Comparison of ENCODE assay signal across 18 mouse cellular contexts in genomic region chrX:159809510-159809909, GRCm38 (mm10).
DNase-seq lines count a peak whose midpoint lies in the region; ATAC-seq and TF ChIP-seq lines count a peak whose summit lies in the region.
"Had no signal": no experiment of that assay in that cellular context is flagged by ENCODE, and none has a peak within 500 bp of the region (broad histone marks: within the 10 kb centered on the region; RNA-seq: fewer than 3 reads in every experiment).

No protein-coding gene starts in this region.

- ATAC-seq in Patski = peak; percentile 54
- ATAC-seq: forebrain, embryonic 14.5 days; hindbrain, embryonic 16.5 days; liver, postnatal 0 days had no signal

- no peaks in the 10 kb centered on the region for H3K27me3 ChIP-seq in C2C12 (ENCODE audit: control insufficient read depth, insufficient read depth, insufficient read length)
- H3K27me3 ChIP-seq in Patski = peaks cover 14% of the 10 kb centered on the region
- H3K27me3 ChIP-seq: stomach, embryonic 15.5 days had no signal

- TF ChIP-seq CTCF in C2C12 (IDR thresholded peaks at IDR 0.05; ENCODE audit: control insufficient read depth, insufficient read depth, insufficient read length) (no peak), Patski (IDR thresholded peaks at IDR 0.05) (no peak)

- DNase-seq in left cerebral cortex, adult 11 months (ENCODE audit: low spot score) = peak; percentile 4
- DNase-seq in left cerebral cortex, adult 8-10 months (ENCODE audit: low spot score in 2 of 2) = no peak
- DNase-seq in Patski (ENCODE audit: low read depth, low spot score) = no peak
- peak; percentile 76 for DNase-seq in naive thymus-derived CD4-positive, alpha-beta T cell, adult 2 months (ENCODE audit: low read depth)
- no peak for DNase-seq in adrenal gland, adult 8-10 months
- DNase-seq in heart, adult 9 months (ENCODE audit: low spot score in 2 of 2) = no peak
- DNase-seq in cerebellum, adult 18-20 months = no peak
- DNase-seq: B cell, adult 2 months; cerebellum, adult 11-12 months; kidney, adult 8-10 months; liver, postnatal 0 days; midbrain, embryonic 14.5 days had no signal

- H3K4me3 ChIP-seq in C2C12 (ENCODE audit: insufficient read depth, poor library complexity, severe bottlenecking) = no peak overlapping the region
- H3K4me3 ChIP-seq: embryonic facial prominence, embryonic 15.5 days; limb, embryonic 15.5 days; stomach, embryonic 15.5 days had no signal

- no peak overlapping the region for H3ac ChIP-seq in C2C12 (ENCODE audit: control insufficient read depth, insufficient read length, low read depth)

- POLR2A ChIA-PET in Patski (lab: Charles Lee) = interaction anchor here (0.6 kb wide), 1 partner anchor 103 kb away, joined by 4 read pairs; no protein-coding TSS in a partner anchor

- no peaks in the 10 kb centered on the region for H3K79me2 ChIP-seq in C2C12 (ENCODE audit: control insufficient read depth, insufficient read depth)

- H3K79me3 ChIP-seq in C2C12 (ENCODE audit: low read depth) = peaks cover 6% of the 10 kb centered on the region

- no peaks in the 10 kb centered on the region for H3K36me3 ChIP-seq in C2C12 (ENCODE audit: control insufficient read depth, insufficient read depth)
- H3K36me3 ChIP-seq: embryonic facial prominence, embryonic 15.5 days; limb, embryonic 15.5 days; stomach, embryonic 15.5 days had no signal

- in situ Hi-C loops in Patski (cut with MboI; ENCODE audit: low pct_unique_long_range_greater_than_20kb) = no loop called here

- CTCF ChIA-PET in Patski (lab: Charles Lee) = interaction anchor here (1.5 to 1.6 kb wide), 2 partner anchors 8 to 20 kb away, joined by 3 read pairs; no protein-coding TSS in a partner anchor

TF ChIP-seq in C2C12, 6 proteins besides CTCF, POLR2A, EP300 and RAD21:
- TF ChIP-seq FOSL1 (IDR thresholded peaks at IDR 0.05; ENCODE audit: insufficient read depth, low read length, poor library complexity, severe bottlenecking) = no peak
- TF ChIP-seq CEBPB (IDR thresholded peaks at IDR 0.05; ENCODE audit: low read depth) = peak; percentile 75

Comparison
In these comparisons a context has a peak if more than half of its experiments do, and no peak if none do; other contexts are left out.
1. DNase-seq: peak in left cerebral cortex, adult 11 months (single experiment) and naive thymus-derived CD4-positive, alpha-beta T cell, adult 2 months (single experiment); none in left cerebral cortex, adult 8-10 months (0 of 2), Patski (single experiment), adrenal gland, adult 8-10 months (single experiment), heart, adult 9 months (0 of 2) and cerebellum, adult 18-20 months (0 of 2).